Mouse (Mus musculus) hindbrain, embryonic 15.5 days (tissue): Measurements from ENCODE around the gene Zfp956. TPM values are rescaled to one million over a fixed set of nuclear protein-coding genes. Genes with fewer than 3 reads are reported as not detected.
"Not testable (repeated sequence)": the region's sequence is repeated elsewhere in the genome, so short reads cannot be mapped to it uniquely, and the experiment has no call there.

Experiments
- ATAC-seq: fragments of 200-750 bp; cut with Nextera tagmentation; 2 replicates; pipeline ENCODE4 v1.8.0; 2017; ENCODE audit warnings: low read depth, moderate number of reproducible peaks, moderate TSS enrichment; ENCODE audit not compliant: low FRiP score
- H3K27ac ChIP-seq: fragments of 300-500 bp; sonication (generic); replicated peaks from 2 replicates; pipeline ENCODE4 v1.5.1; 2015; ENCODE audit warnings: mild to moderate bottlenecking, inconsistent platforms
- H3K27me3 ChIP-seq: fragments of 300-500 bp; sonication (generic); 2 replicates; pipeline ENCODE4 v1.6.1; 2015; ENCODE audit warnings: control low read depth, inconsistent platforms
- H3K36me3 ChIP-seq: fragments of 300-500 bp; sonication (generic); 2 replicates; pipeline ENCODE4 v1.6.1; 2015; ENCODE audit warnings: control low read depth, inconsistent platforms
- H3K4me1 ChIP-seq: fragments of 300-500 bp; sonication (generic); replicated peaks from 2 replicates; pipeline ENCODE4 v1.6.1; 2015; ENCODE audit warnings: control low read depth, inconsistent platforms
- H3K4me2 ChIP-seq: fragments of 300-500 bp; sonication (generic); 2 replicates; pipeline ENCODE4 v1.6.1; 2015; ENCODE audit warnings: moderate library complexity, mild to moderate bottlenecking, inconsistent platforms
- H3K4me3 ChIP-seq: fragments of 300-500 bp; sonication (generic); 2 replicates; pipeline ENCODE4 v1.5.1; 2015; ENCODE audit warnings: mild to moderate bottlenecking, inconsistent platforms
- H3K9ac ChIP-seq: fragments of 300-500 bp; sonication (generic); 2 replicates; pipeline ENCODE4 v1.6.1; 2015; ENCODE audit warnings: inconsistent platforms
- H3K9me3 ChIP-seq: fragments of 300-500 bp; sonication (generic); 2 replicates; pipeline ENCODE4 v1.6.1; 2016; ENCODE audit warnings: control low read depth, inconsistent platforms
- WGBS: fragments of 180-500 bp; shearing (Covaris S2); methylation state at CpG from one replicate; pipeline ENCODE4 v1.1.7; 2015; 5-methylcytosine and 5-hydroxymethylcytosine counted together
- polyA plus RNA-seq: library from polyadenylated mRNA; unstranded; fragments of >200 nt; fragmentation: Nextera tagmentation; extraction: Ambion mirVana; gene quantifications from 2 replicates; pipeline ENCODE4 v1.2.1, GENCODE M21; 2015

Zfp956 gene
- polyA plus RNA-seq, 1 experiment from 2014 or later: 23.0 TPM

DNA sequence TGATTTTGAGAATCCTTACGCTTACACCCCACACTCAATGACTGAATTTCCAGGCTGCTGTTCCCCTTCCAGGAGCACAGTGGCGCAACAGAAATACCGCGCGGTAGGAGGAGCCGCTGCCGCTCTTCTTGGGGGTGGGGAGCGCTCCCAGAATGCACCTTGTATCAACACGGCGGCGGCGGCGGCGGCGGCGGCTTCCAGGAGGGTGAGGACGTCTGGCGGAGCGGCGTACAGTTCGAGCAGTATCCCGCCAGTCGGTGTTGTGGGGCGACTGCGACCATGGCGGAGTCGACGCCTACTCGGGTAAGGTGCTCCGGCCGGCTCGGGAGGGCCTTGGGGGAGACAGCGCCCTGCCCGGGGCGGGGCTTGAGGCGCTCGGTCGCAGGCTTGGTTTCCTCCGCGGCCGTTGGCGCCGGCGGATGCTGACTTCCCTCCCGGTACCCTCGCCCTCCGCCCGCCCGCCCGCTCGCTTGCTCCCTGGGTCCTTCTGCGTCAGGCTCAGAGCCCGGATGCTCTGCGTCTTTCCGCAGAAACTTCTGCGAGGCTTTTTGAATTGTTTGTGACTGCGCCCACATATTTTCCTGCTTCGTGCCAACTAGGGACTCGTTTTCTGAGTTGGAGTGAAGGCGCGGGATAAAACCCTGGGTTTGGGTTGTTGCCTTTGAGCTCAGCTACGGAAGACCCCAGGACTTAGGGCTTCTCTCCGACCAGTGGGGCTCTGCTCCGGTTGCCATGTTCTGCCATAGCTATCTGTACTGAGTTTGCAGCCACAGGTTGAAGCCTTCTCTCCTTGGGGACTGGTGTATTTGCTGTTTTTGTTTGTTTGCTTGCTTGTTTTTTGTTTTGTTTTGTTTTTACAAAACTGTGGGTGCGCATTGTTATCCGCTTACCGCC, 32.5 kb upstream of the Zfp956 start, which contains the start of gene Zfp212:
Gene Zfp212, plus strand, starts transcription at position 30 of the 894 bp plus-strand sequence.
- Histone ChIP-seq H3K27me3 (0 out of 2 replicates have a peak, but pooled peaks cover 2% of the 10 kb centered on the region), H3K27ac (peak within 1 kb of the TSS; percentile 96), H3K4me2 (peak within 1 kb of the TSS; percentile 87), H3K9ac (peak within 1 kb of the TSS; percentile 74), H3K36me3 (no peaks in the 10 kb centered on the region), H3K9me3 (no peaks in the 10 kb centered on the region), H3K4me1 (peaks cover 19% of the 10 kb centered on the region), H3K4me3 (peak within 1 kb of the TSS; percentile 85)
- under 1% methylated on average over 66 of the region's 67 CpGs for WGBS
- ATAC-seq: peak; percentile 95

DNA sequence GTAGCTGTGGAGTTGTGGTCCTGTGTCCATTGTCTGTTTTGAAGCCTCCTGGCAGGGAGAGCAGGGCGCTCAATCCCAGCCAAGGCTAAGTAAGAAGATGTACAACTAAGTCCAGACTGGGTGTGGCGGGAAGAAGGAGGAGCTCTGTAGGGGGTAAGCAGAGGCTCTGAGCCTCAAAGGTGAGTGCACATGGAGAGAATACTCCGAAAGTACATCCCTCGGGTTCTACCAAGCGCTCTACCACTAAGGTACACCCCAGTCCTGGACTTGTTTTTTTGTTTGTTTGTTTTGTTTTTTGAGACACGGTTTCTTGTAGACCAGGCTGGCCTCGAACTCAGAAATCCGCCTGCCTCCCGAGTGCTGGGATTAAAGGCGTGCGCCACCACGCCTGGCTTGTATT, 10.7 kb upstream of the Zfp956 start:
- peak overlapping the region; percentile 43 for H3K9ac ChIP-seq
- H3K36me3 ChIP-seq: 0 out of 2 replicates have a peak, but pooled peaks cover 6% of the 10 kb centered on the region
- no peak; the same call in 1 of the 2 replicates for ATAC-seq
- H3K27me3 ChIP-seq: no peaks in the 10 kb centered on the region
- peaks cover 12% of the 10 kb centered on the region for H3K4me1 ChIP-seq
- H3K4me2 ChIP-seq: peak overlapping the region; percentile 85
- H3K9me3 ChIP-seq: no peaks in the 10 kb centered on the region
- WGBS: 57% methylated on average over 12 of the region's 12 CpGs
- no peak overlapping the region for H3K27ac ChIP-seq
- peak overlapping the region; percentile 38 for H3K4me3 ChIP-seq

- Histone ChIP-seq H3K4me1 (peaks cover 12% of the 10 kb centered on the region), H3K9me3 (no peaks in the 10 kb centered on the region), H3K4me2 (peak overlapping the region; percentile 85), H3K27ac (no peak overlapping the region; the same call in 1 of the 2 replicates), H3K9ac (peak overlapping the region; percentile 43), H3K27me3 (no peaks in the 10 kb centered on the region), H3K36me3 (0 out of 2 replicates have a peak, but pooled peaks cover 6% of the 10 kb centered on the region), H3K4me3 (peak overlapping the region; percentile 38)
- peak; percentile 83 for ATAC-seq
- WGBS: 9% methylated on average over 64 of the region's 64 CpGs
Measured at GRCm38 (mm10) chr6:47943021-47943691, 10.0 kb upstream of the Zfp956 start.

DNA sequence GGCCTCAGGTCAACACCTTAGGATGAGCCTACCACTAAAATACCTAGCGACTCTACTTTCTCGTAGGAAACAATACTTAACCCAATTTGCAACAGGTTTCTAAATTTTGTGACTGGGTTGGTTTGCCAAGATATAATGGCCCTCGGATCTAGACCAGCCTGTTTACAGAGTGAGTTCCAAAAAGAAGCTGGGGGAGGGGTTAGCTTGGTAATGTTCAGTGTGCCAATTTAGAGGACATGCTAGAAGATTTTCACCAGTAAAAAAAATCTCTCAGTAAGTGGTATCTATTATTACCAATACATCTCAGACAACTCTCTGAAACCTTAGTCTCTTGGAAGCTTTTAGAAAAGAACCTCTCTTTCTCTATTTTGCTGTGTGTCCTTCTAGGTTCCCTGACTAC, 9.5 kb upstream of the Zfp956 start:
- Histone ChIP-seq H3K4me3 (peak overlapping the region; percentile 38), H3K27me3 (no peaks in the 10 kb centered on the region), H3K36me3 (0 out of 2 replicates have a peak, but pooled peaks cover 6% of the 10 kb centered on the region), H3K27ac (no peak overlapping the region), H3K9me3 (no peaks in the 10 kb centered on the region), H3K4me2 (peak overlapping the region; percentile 85), H3K4me1 (peaks cover 12% of the 10 kb centered on the region), H3K9ac (peak overlapping the region; percentile 43; the same call in 1 of the 2 replicates)
- 74% methylated on average over 3 of the region's 3 CpGs for WGBS
- ATAC-seq: no peak

DNA sequence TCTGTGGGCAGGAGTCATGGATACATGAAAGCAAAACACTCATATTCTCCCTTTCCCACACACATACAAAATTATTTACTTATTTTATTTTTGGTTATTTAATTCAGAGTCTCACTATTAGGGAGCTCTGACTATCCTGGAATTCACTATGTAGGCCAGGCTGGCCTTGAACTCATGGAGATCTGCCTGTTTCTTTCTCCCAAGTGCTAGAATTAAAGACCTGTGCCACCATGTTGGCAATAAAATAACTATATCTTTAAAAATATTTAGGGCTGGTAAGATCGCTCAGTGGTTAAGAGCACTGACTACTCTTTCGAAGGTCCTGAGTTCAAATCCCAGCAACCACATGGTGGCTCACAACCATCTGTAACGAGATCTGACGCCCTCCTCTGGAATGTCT, 5.8 kb upstream of the Zfp956 start:
- peaks cover 12% of the 10 kb centered on the region for H3K4me1 ChIP-seq
- 96% methylated on average over 4 of the region's 4 CpGs for WGBS
- ATAC-seq: no peak

DNA sequence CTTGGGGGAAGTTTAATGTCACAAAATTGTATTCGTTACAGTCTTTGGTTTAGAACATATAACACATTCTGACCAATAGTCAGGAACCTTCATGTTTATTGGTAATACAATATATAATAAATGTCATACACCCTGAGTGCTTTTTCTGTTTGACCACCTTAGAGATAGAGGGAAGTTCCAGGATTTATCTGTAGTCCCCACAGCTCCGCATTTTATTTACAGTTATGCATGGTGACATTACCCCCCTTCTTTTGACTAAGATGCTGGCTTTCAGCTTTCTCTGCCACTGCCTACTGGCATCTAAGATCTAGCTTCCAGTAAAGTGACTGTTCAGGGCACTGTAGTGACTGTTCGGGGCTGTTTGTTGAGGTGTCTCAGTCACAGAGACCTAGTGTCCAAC, 1.2 kb downstream of the Zfp956 start:
- Histone ChIP-seq H3K4me3 (peak overlapping the region; percentile 53), H3K36me3 (peaks cover 28% of the 10 kb centered on the region), H3K27ac (no peak overlapping the region), H3K4me1 (peaks cover 19% of the 10 kb centered on the region), H3K27me3 (no peaks in the 10 kb centered on the region), H3K9ac (no peak overlapping the region; the same call in 1 of the 2 replicates), H3K4me2 (peak overlapping the region; percentile 67), H3K9me3 (no peaks in the 10 kb centered on the region)
- WGBS: 87% methylated on average over 3 of the region's 3 CpGs
- ATAC-seq: no peak

More for the DNA sequence above, 5.8 kb upstream of the Zfp956 start:
- no peak overlapping the region for H3K9ac ChIP-seq
- H3K36me3 ChIP-seq: 0 out of 2 replicates have a peak, but pooled peaks cover 6% of the 10 kb centered on the region
- H3K27me3 ChIP-seq: no peaks in the 10 kb centered on the region
- H3K4me3 ChIP-seq: no peak overlapping the region
- H3K27ac ChIP-seq: no peak overlapping the region
- H3K4me2 ChIP-seq: no peak overlapping the region
- no peaks in the 10 kb centered on the region for H3K9me3 ChIP-seq

- H3K36me3 ChIP-seq: peaks cover 52% of the 10 kb centered on the region
- no peak overlapping the region for H3K4me2 ChIP-seq
- H3K27me3 ChIP-seq: no peaks in the 10 kb centered on the region
- H3K9ac ChIP-seq: no peak overlapping the region
- H3K27ac ChIP-seq: no peak overlapping the region
- no peak for ATAC-seq
- H3K4me1 ChIP-seq: peaks cover 17% of the 10 kb centered on the region
- H3K4me3 ChIP-seq: no peak overlapping the region
- no peaks in the 10 kb centered on the region for H3K9me3 ChIP-seq
Measured at GRCm38 (mm10) chr6:47957816-47958215, 4.6 kb downstream of the Zfp956 start.

DNA sequence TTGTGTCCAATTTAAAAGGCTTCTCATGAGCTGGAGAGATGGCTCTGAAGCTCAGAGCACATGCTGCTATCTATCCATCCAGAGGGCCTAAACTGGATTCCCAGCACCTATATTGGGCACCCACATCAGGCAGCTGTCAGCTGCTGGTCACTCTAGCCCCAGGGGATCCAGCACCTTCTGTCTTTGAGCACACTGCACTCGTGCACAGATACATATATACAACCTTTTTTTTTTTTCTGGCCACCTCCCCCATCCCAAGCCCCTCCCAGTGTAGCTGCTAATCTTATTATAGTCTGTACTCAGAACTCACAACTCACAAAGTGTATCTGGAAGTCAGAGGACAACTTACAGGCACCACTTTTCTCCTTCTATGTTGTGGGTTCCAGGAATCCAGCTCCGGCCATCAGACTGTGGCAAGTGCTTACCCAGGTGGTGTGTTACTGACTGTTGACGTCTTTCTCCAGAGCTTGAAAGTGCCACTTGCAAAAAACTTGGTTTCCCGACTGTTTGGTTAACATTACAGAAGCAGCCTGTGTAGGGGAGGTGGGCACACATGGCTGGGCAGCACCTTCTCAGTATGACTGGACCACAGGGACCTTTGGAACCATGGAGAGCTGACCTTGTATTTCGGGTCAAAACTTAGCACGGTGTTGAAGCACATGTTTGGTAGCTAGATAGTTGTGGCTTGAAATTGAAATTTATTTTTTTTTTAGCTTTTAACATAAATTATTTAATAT, 7.7 kb downstream of the Zfp956 start:
- peaks cover 82% of the 10 kb centered on the region for H3K36me3 ChIP-seq
- no peak for ATAC-seq
- H3K4me3 ChIP-seq: no peak overlapping the region
- no peak overlapping the region for H3K4me2 ChIP-seq
- no peaks in the 10 kb centered on the region for H3K4me1 ChIP-seq
- H3K27ac ChIP-seq: no peak overlapping the region
- no peaks in the 10 kb centered on the region for H3K27me3 ChIP-seq
- WGBS: 91% methylated on average over 6 of the region's 6 CpGs
- no peaks in the 10 kb centered on the region for H3K9me3 ChIP-seq
- no peak overlapping the region for H3K9ac ChIP-seq

DNA sequence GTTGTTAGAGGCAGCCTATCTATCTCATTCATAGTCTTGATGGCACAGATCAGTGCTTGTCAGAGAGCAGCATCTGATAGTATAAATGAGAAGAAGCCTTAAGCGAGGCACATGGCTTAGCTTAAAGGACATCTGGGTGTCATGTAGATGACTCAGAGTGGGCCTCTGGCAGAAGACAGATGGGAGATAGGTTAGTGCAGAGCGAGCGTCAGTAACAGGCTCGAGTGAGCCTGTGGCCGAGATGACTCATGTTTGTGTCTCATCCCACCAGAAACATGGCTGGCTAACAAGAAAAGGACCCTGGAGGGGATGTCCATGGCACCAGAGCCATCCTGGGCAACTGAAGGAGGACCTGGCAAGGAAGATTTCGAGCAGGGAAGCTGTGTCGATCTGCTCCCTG, 9.9 kb downstream of the Zfp956 start:
- no peak overlapping the region for H3K27ac ChIP-seq
- H3K4me3 ChIP-seq: no peak overlapping the region
- no peak overlapping the region for H3K4me2 ChIP-seq
- 94% methylated on average over 7 of the region's 7 CpGs for WGBS
- H3K36me3 ChIP-seq: peaks cover 73% of the 10 kb centered on the region
- H3K27me3 ChIP-seq: no peaks in the 10 kb centered on the region
- no peak for ATAC-seq
- no peaks in the 10 kb centered on the region for H3K9me3 ChIP-seq
- H3K9ac ChIP-seq: no peak overlapping the region
- H3K4me1 ChIP-seq: no peaks in the 10 kb centered on the region

- H3K9ac ChIP-seq, ATAC-seq, H3K4me2 ChIP-seq, H3K4me1 ChIP-seq, H3K9me3 ChIP-seq, H3K27me3 ChIP-seq, H3K4me3 ChIP-seq, H3K27ac ChIP-seq: not testable (repeated sequence)
- 60% methylated on average over 1 of the region's 1 CpGs for WGBS
- H3K36me3 ChIP-seq: peaks cover 33% of the 10 kb centered on the region
Measured at GRCm38 (mm10) chr6:47968166-47968565, 15.0 kb downstream of the Zfp956 start.

DNA sequence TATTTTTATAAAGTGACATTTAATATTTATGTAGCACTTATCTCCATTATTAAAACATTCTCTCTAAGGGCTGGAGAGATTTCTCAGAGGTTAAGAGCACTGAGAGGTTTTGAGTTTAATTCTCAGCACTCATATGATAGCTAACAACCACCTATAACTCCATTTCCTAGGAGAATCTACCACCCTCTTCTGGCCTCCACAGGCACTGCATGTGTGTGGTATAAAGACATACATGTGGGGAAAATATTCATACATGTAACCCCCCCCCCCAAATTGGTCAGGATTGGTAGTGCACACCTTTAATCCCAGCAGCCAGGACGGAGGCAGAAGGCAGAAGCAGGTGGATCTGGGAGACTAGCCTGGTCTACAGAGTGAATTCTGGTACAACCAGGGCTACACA, 21.4 kb downstream of the Zfp956 start:
- no peaks in the 10 kb centered on the region for H3K9me3 ChIP-seq
- no peaks in the 10 kb centered on the region for H3K4me1 ChIP-seq
- no peak overlapping the region for H3K4me3 ChIP-seq
- H3K4me2 ChIP-seq: no peak overlapping the region
- H3K36me3 ChIP-seq: no peaks in the 10 kb centered on the region
- H3K9ac ChIP-seq: no peak overlapping the region
- H3K27ac ChIP-seq: no peak overlapping the region
- ATAC-seq: no peak
- 75% methylated on average over 1 of the region's 1 CpGs for WGBS
- H3K27me3 ChIP-seq: no peaks in the 10 kb centered on the region
